Mouse (Mus musculus) spleen, adult 2 months (tissue): ENCODE results near the gene Gm11146. TPM values are rescaled to one million over a fixed set of nuclear protein-coding genes. Genes with fewer than 3 reads are reported as not detected.

Source experiments
- DNase-seq, 2 experiments: peaks; one replicate each; pipeline versions ENCODE4 v3.0.0 to v3.0.0-alpha.2; 2012 to 2021; ENCODE audit warnings: low spot score in 2 of 2, low read depth in 1 of 2
- H3K27ac ChIP-seq: fragments of 200-500 bp; 2 replicates; pipeline ENCODE4 v1.5.1; 2012; ENCODE audit warnings: low read length, inconsistent platforms; ENCODE audit not compliant: insufficient read depth
- H3K27me3 ChIP-seq: fragments of 200-500 bp; 2 replicates; pipeline ENCODE4 v1.6.1; 2012; ENCODE audit warnings: mild to moderate bottlenecking, moderate library complexity, low read length, inconsistent platforms; ENCODE audit not compliant: control insufficient read depth, insufficient read depth
- H3K36me3 ChIP-seq: fragments of 200-500 bp; 2 replicates; pipeline ENCODE4 v1.6.1; 2012; ENCODE audit warnings: mild to moderate bottlenecking, low read length, inconsistent platforms; ENCODE audit not compliant: control insufficient read depth, insufficient read depth
- H3K4me1 ChIP-seq: fragments of 200-500 bp; 2 replicates; pipeline ENCODE4 v1.6.1; 2011; ENCODE audit warnings: inconsistent platforms; ENCODE audit not compliant: control insufficient read depth, insufficient read depth, insufficient read length
- H3K4me3 ChIP-seq: fragments of 200-500 bp; 2 replicates; pipeline ENCODE4 v1.5.1; 2011; ENCODE audit warnings: mild to moderate bottlenecking, inconsistent platforms; ENCODE audit not compliant: insufficient read depth, insufficient read length; ENCODE audit errors: extremely low read depth
- CTCF ChIP-seq: fragments of 200-500 bp; IDR thresholded peaks from 2 replicates; pipeline ENCODE4 v1.5.1; 2011; ENCODE audit warnings: mild to moderate bottlenecking, inconsistent platforms; ENCODE audit not compliant: insufficient read depth, insufficient read length, insufficient replicate concordance; ENCODE audit errors: extremely low read depth
- POLR2A ChIP-seq: fragments of 200-500 bp; IDR thresholded peaks from 2 replicates; pipeline ENCODE4 v1.6.1; 2011; ENCODE audit warnings: low read depth, low read length, inconsistent platforms
- WGBS: fragments of 180-500 bp; shearing (Covaris S2); methylation state at CpG from one replicate; pipeline ENCODE4 v1.1.7; 2018; 5-methylcytosine and 5-hydroxymethylcytosine counted together
- polyA plus RNA-seq: library from polyadenylated mRNA; depleted of rRNA; stranded (reverse); fragments of >200 nt; gene quantifications from 2 replicates; pipeline ENCODE4 v1.2.3, GENCODE M21; 2012

Gene Gm11146
- polyA plus RNA-seq, 1 experiment, result not detected

DNA sequence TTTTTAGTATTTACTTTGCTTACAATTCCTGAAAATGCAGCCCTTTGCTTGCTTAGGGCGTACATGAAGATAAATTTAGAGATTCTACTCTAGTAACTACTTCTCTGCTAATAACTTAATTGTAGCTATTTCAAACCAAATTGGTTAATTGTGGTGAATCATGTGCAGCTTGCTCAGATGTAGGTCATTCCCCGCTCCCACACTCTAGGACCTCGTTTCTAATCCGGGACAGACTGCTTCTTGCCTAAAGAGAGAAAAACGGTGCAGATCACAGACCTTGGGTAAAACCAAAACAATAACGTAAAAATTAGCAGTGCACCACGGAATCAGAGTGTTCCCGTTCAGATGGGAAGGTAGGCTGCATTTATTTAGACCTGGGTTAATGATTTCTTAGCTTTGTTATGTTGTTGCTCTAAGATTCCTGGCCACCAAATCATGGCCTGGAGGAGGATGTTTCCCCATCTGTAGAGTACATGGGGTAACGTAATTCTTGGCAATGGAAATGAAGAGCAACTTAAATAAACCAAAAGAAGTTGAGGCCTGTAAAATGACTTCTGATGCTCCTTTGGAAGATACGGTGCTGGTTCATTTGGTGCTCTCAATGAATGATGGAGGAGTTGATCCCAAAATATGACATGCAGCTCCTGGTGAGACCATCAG, 45.3 kb downstream of the Gm11146 start:
- H3K27ac ChIP-seq, result no peak overlapping the region
- no peak for DNase-seq
- WGBS, result 91% methylated on average over 10 of the region's 10 CpGs

DNA sequence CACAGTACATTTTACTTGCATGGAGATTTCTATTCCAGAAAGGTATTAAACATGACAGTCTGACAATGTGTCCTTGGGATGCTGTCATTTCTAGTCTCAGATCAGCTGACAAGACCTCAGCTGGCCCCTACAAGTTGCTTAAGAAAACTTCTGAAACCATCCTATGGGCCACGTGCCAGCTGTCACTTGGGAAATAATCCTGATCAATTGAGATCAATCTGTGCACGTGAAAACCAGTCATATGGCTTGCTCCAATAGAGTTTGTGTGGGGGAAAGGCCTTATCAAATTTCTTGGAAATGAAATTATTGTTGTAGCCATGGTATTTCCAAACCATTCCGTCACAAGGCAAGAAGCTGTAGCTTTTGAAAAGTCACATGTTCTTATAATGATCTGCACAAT, 50.8 kb downstream of the Gm11146 start:
- DNase-seq, result no peak
- no peaks in the 10 kb centered on the region for H3K4me1 ChIP-seq
- H3K36me3 ChIP-seq, result no peaks in the 10 kb centered on the region
- H3K27ac ChIP-seq, result no peak overlapping the region
- no peaks in the 10 kb centered on the region for H3K27me3 ChIP-seq
- no peak overlapping the region for H3K4me3 ChIP-seq
- TF ChIP-seq POLR2A, result no peak
- TF ChIP-seq CTCF, result no peak
- WGBS, result 87% methylated on average over 3 of the region's 3 CpGs

More for the DNA sequence above, 45.3 kb downstream of the Gm11146 start:
- no peaks in the 10 kb centered on the region for H3K27me3 ChIP-seq
- no peaks in the 10 kb centered on the region for H3K36me3 ChIP-seq
- H3K4me3 ChIP-seq, result no peak overlapping the region
- TF ChIP-seq CTCF (no peak), POLR2A (no peak)
- H3K4me1 ChIP-seq, result no peaks in the 10 kb centered on the region
